Mouse (Mus musculus) lung, embryonic 16.5 days (tissue): ENCODE data around the gene Ppp1r16b. TPM values are rescaled to one million over a fixed set of nuclear protein-coding genes. Genes with fewer than 3 reads are reported as not detected.

Experiments used
- ATAC-seq: fragments of 200-750 bp; cut with Nextera tagmentation; 2 replicates; pipeline ENCODE4 v1.8.0; 2017; ENCODE audit warnings: low read depth, mild to moderate bottlenecking, moderate library complexity
- H3K27ac ChIP-seq: fragments of 300-500 bp; sonication (generic); 2 replicates; pipeline ENCODE4 v1.5.1; 2014; ENCODE audit warnings: mild to moderate bottlenecking, control low read depth, low read length
- H3K27me3 ChIP-seq: fragments of 300-500 bp; sonication (generic); 2 replicates; pipeline ENCODE4 v1.6.1; 2014; ENCODE audit warnings: low read depth, low read length, mixed read lengths; ENCODE audit not compliant: control insufficient read depth, insufficient read depth
- H3K36me3 ChIP-seq: fragments of 300-500 bp; sonication (generic); 2 replicates; pipeline ENCODE4 v1.6.1; 2014; ENCODE audit warnings: low read length; ENCODE audit not compliant: control insufficient read depth, insufficient read depth
- H3K4me1 ChIP-seq: fragments of 300-500 bp; sonication (generic); replicated peaks from 2 replicates; pipeline ENCODE4 v1.6.1; 2014; ENCODE audit warnings: low read length, mixed read lengths; ENCODE audit not compliant: control insufficient read depth, insufficient read depth
- H3K4me2 ChIP-seq: fragments of 300-500 bp; sonication (generic); 2 replicates; pipeline ENCODE4 v1.6.1; 2014; ENCODE audit warnings: low read depth, low read length, control low read depth
- H3K4me3 ChIP-seq: fragments of 300-500 bp; sonication (generic); 2 replicates; pipeline ENCODE4 v1.5.1; 2014; ENCODE audit warnings: mild to moderate bottlenecking, low read length, control low read depth
- H3K9ac ChIP-seq: fragments of 300-500 bp; sonication (generic); 2 replicates; pipeline ENCODE4 v1.6.1; 2014; ENCODE audit warnings: low read length, control low read depth
- H3K9me3 ChIP-seq: fragments of 300-500 bp; sonication (generic); 2 replicates; pipeline ENCODE4 v1.6.1; 2016; ENCODE audit warnings: low read length; ENCODE audit not compliant: control insufficient read depth
- WGBS: fragments of 180-500 bp; shearing (Covaris S2); extraction: QIAGEN DNeasy Blood & Tissue Kit; methylation state at CpG from one replicate; pipeline ENCODE4 v1.1.7; 2014; 5-methylcytosine and 5-hydroxymethylcytosine counted together
- microRNA counts: library from miRNA; unstranded; fragments of <30 nt; microRNA quantifications from one replicate; lab custom pipeline; 2016
- microRNA-seq: library from miRNA; unstranded; fragments of <30 nt; microRNA quantifications from one replicate; pipeline ENCODE4, GENCODE M21; 2016
- polyA plus RNA-seq: library from polyadenylated mRNA; unstranded; fragments of >200 nt; fragmentation: Nextera tagmentation; extraction: Ambion mirVana; gene quantifications from 2 replicates; pipeline ENCODE4 v1.2.1, GENCODE M21; 2015

Gene Ppp1r16b
- polyA plus RNA-seq, 1 experiment from 2014 or later, result 22.5 TPM

- no peak for ATAC-seq
- H3K9ac ChIP-seq, result peak overlapping the region; percentile 86
- H3K4me2 ChIP-seq, result peak overlapping the region; percentile 90
- H3K27ac ChIP-seq, result peak overlapping the region; percentile 72
- H3K27me3 ChIP-seq, result no peaks in the 10 kb centered on the region
- H3K36me3 ChIP-seq, result no peaks in the 10 kb centered on the region
- WGBS, result 9% methylated on average over 15 of the region's 15 CpGs
- no peaks in the 10 kb centered on the region for H3K9me3 ChIP-seq
- H3K4me1 ChIP-seq, result peaks cover 10% of the 10 kb centered on the region
- peak overlapping the region; percentile 92 for H3K4me3 ChIP-seq
These were observed 129.8 kb downstream of the Ppp1r16b start for GRCm38 (mm10) chr2:158795043-158795442.

DNA sequence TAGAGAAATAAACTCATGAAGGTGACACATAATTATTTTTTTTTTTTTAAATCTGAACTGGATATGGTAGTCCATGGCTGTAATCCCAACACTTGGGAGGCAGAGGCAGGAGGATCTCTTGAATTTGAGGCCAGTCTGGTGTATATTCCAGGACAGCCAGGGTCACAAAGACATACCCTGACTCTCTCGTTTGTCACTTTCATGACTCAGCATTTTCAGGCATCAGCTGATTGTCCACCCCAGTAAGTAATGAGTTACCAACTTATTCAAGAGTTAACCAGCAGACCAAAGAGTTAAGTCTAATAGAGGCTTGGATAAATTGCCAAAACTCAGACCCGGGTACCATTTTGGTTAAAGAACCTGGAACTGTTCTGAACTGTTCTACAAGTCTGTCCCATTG is 130.7 kb downstream of the Ppp1r16b start:
- ATAC-seq, result no peak
- H3K4me3 ChIP-seq, result no peak overlapping the region

DNA sequence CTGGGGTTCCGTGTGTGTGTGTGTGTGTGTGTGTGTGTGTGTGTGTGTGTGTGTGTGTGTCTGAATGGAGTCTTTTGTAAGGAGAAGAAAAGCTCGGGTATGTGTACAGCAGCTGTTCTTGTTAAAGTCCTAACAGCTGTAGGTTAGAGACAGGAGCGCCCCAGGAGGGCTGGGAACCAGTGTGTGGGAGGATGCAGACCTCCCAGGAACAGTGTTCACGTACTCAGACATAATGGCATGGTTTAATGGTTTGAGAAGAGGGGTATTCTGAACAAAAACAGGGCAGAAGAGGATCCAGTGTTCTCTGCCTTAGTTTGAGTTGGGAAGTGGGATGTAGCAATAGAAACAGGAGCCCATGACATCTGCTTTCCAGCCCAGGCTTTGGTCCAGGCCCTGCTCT is 134.1 kb downstream of the Ppp1r16b start:
- no peak overlapping the region for H3K9ac ChIP-seq
- H3K27ac ChIP-seq, result no peak overlapping the region
- no peak overlapping the region for H3K4me3 ChIP-seq
- peaks cover 4% of the 10 kb centered on the region for H3K4me1 ChIP-seq
- H3K9me3 ChIP-seq, result no peaks in the 10 kb centered on the region
- no peak overlapping the region for H3K4me2 ChIP-seq
- peaks cover 4% of the 10 kb centered on the region; the same call in 1 of the 2 replicates for H3K36me3 ChIP-seq
- 74% methylated on average over 4 of the region's 4 CpGs for WGBS
- H3K27me3 ChIP-seq, result no peaks in the 10 kb centered on the region
- no peak for ATAC-seq

More for the DNA sequence above, 130.7 kb downstream of the Ppp1r16b start:
- Histone ChIP-seq H3K4me2 (no peak overlapping the region), H3K4me1 (peaks cover 10% of the 10 kb centered on the region), H3K27me3 (no peaks in the 10 kb centered on the region), H3K9me3 (no peaks in the 10 kb centered on the region), H3K27ac (no peak overlapping the region), H3K9ac (no peak overlapping the region), H3K36me3 (no peaks in the 10 kb centered on the region)
- WGBS, result 79% methylated on average over 2 of the region's 2 CpGs

DNA sequence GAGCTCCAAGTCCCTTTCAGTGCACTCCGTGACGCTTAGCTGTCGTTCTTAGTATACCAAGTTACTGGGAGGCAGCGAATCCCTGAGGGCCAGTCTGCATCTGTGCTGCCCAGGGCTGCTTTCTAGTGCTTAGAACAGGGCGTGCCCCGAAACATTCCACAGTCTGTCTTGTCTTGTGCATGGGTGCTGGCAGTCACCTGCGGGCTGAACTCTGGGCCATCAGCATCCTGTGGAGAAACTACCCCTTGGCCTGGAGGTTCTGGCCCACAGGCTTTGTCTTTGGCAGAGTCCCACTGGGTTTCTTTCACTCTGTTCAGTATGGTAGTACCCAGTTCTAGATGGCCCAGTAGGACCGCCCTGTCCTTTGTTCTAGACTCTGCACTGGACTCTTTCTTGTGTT is 135.6 kb downstream of the Ppp1r16b start:
- no peak overlapping the region for H3K9ac ChIP-seq
- H3K4me2 ChIP-seq, result no peak overlapping the region
- H3K27me3 ChIP-seq, result no peaks in the 10 kb centered on the region
- H3K36me3 ChIP-seq, result peaks cover 4% of the 10 kb centered on the region; the same call in 1 of the 2 replicates
- no peaks in the 10 kb centered on the region for H3K9me3 ChIP-seq
- 96% methylated on average over 8 of the region's 8 CpGs for WGBS
- no peaks in the 10 kb centered on the region for H3K4me1 ChIP-seq
- no peak overlapping the region for H3K27ac ChIP-seq
- no peak for ATAC-seq
- no peak overlapping the region for H3K4me3 ChIP-seq

DNA sequence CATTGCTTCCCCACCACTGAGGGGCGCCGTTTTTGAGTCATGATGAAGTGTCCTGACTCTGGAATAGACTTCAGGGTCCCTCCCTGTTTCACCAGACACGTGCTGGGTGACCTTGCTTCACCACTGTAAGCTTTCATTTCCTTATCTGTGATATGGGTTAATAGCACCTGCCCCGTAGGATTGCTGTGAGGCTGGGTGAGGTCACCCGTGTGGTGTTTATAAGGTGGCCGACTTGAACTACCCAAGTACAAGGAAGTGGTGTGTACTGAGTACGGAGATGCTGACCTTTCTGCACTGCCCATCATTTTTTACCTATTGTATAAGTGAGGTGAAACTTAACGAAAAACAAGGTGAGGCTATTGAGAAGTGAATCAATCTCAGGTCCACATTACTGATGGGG is 138.4 kb downstream of the Ppp1r16b start:
- H3K9me3 ChIP-seq, result no peaks in the 10 kb centered on the region
- no peak overlapping the region for H3K9ac ChIP-seq
- no peak overlapping the region for H3K27ac ChIP-seq
- H3K4me1 ChIP-seq, result no peaks in the 10 kb centered on the region
- peaks cover 4% of the 10 kb centered on the region; the same call in 1 of the 2 replicates for H3K36me3 ChIP-seq
- 80% methylated on average over 8 of the region's 8 CpGs for WGBS
- H3K27me3 ChIP-seq, result no peaks in the 10 kb centered on the region
- ATAC-seq, result no peak
- no peak overlapping the region for H3K4me2 ChIP-seq
- no peak overlapping the region for H3K4me3 ChIP-seq

GRCm38 (mm10) chr2:158815686-158816085 is 150.5 kb downstream of the Ppp1r16b start:
- Histone ChIP-seq H3K9me3 (no peaks in the 10 kb centered on the region), H3K4me3 (no peak overlapping the region), H3K27me3 (no peaks in the 10 kb centered on the region), H3K27ac (no peak overlapping the region), H3K4me2 (no peak overlapping the region), H3K9ac (no peak overlapping the region), H3K4me1 (no peaks in the 10 kb centered on the region), H3K36me3 (peaks cover 4% of the 10 kb centered on the region)
- ATAC-seq, result no peak

MicroRNAs encoded within 50 kb of the gene (microRNA counts, 519-probe panel; counts per million panel counts)
- microRNA mmu-miR-3474 (lab: Ali Mortazavi, UCI), result not detected

Small RNAs within 50 kb of the gene (microRNA-seq; reads per million reads assigned to microRNA genes)
- not detected for gene Gm26141
- gene Mir3474, result 2.0 reads per million, percentile 3 among the genes with 10 or more reads in this experiment

Other genes with a start within 250 kb of the Ppp1r16b start
- gene Adig, start 162.8 kb upstream of the Ppp1r16b start, polyA plus RNA-seq, result not detected in 2 replicates
- not detected in 2 replicates for gene Arhgap40, start 152.6 kb upstream of the Ppp1r16b start, polyA plus RNA-seq
- gene Slc32a1, start 54.6 kb upstream of the Ppp1r16b start, polyA plus RNA-seq, result not detected in 2 replicates
- gene Actr5, start 40.5 kb upstream of the Ppp1r16b start, polyA plus RNA-seq, result 4.9 and 7.2 TPM in 2 replicates
- 60.1 and 63.1 TPM in 2 replicates for gene Fam83d, start 102.7 kb downstream of the Ppp1r16b start, polyA plus RNA-seq
- gene Dhx35, start 129.4 kb downstream of the Ppp1r16b start, polyA plus RNA-seq, result 12.5 and 13.9 TPM in 2 replicates